Mouse (Mus musculus): Measurements from ENCODE around the gene Ppp1r13b. TPM values are rescaled to one million over a fixed set of nuclear protein-coding genes. Genes with fewer than 3 reads are reported as not detected.

Gene Ppp1r13b
- polyA plus RNA-seq, 1 experiment from 2014 or later: 29.1 TPM

GRCm38 (mm10) chr12:111794102-111794501, 113.8 kb downstream of the Ppp1r13b start:
- 0 out of 2 replicates have a peak, but pooled peaks have one; percentile 41 for ATAC-seq (replicated peaks; ENCODE audit: low FRiP score, low TSS enrichment, low read depth)
- DNase-seq (ENCODE audit: low spot score): no peak
- Histone ChIP-seq H3K36me3 (ENCODE audit: control insufficient read depth, insufficient read depth, low read length) (peaks cover 95% of the 10 kb centered on the region), H3K27ac (ENCODE audit: low read depth) (no peak overlapping the region), H3K4me2 (ENCODE audit: low read length) (no peak overlapping the region), H3K9me3 (ENCODE audit: control insufficient read depth, low read length) (no peaks in the 10 kb centered on the region), H3K27me3 (replicated peaks; ENCODE audit: control insufficient read depth, insufficient read depth, low read length) (no peaks in the 10 kb centered on the region), H3K4me3 (ENCODE audit: low read depth, low read length) (no peak overlapping the region), H3K9ac (ENCODE audit: low read length) (no peak overlapping the region), H3K4me1 (replicated peaks; ENCODE audit: control insufficient read depth, insufficient read depth, low read length) (no peaks in the 10 kb centered on the region)
- 72% methylated on average over 20 of the region's 22 CpGs for WGBS

GRCm38 (mm10) chr12:111791474-111792104, 116.3 kb downstream of the Ppp1r13b start:
- no peak overlapping the region for H3K9ac ChIP-seq (ENCODE audit: low read length)
- no peaks in the 10 kb centered on the region for H3K27me3 ChIP-seq (replicated peaks; ENCODE audit: control insufficient read depth, insufficient read depth, low read length)
- no peak for ATAC-seq (replicated peaks; ENCODE audit: low FRiP score, low TSS enrichment, low read depth)
- H3K27ac ChIP-seq (ENCODE audit: low read depth): no peak overlapping the region
- H3K4me2 ChIP-seq (ENCODE audit: low read length): no peak overlapping the region
- H3K4me3 ChIP-seq (ENCODE audit: low read depth, low read length): no peak overlapping the region
- H3K36me3 ChIP-seq (ENCODE audit: control insufficient read depth, insufficient read depth, low read length): peaks cover 98% of the 10 kb centered on the region
- no peaks in the 10 kb centered on the region for H3K9me3 ChIP-seq (ENCODE audit: control insufficient read depth, low read length)
- no peak for DNase-seq (ENCODE audit: low spot score)
- 91% methylated on average over 13 of the region's 13 CpGs for WGBS
- no peaks in the 10 kb centered on the region for H3K4me1 ChIP-seq (replicated peaks; ENCODE audit: control insufficient read depth, insufficient read depth, low read length)

- Histone ChIP-seq H3K9ac (ENCODE audit: low read length) (no peak overlapping the region), H3K4me2 (ENCODE audit: low read length) (no peak overlapping the region), H3K4me3 (ENCODE audit: low read depth, low read length) (no peak overlapping the region), H3K27ac (ENCODE audit: low read depth) (no peak overlapping the region), H3K9me3 (ENCODE audit: control insufficient read depth, low read length) (no peaks in the 10 kb centered on the region), H3K27me3 (replicated peaks; ENCODE audit: control insufficient read depth, insufficient read depth, low read length) (no peaks in the 10 kb centered on the region), H3K4me1 (replicated peaks; ENCODE audit: control insufficient read depth, insufficient read depth, low read length) (no peaks in the 10 kb centered on the region), H3K36me3 (ENCODE audit: control insufficient read depth, insufficient read depth, low read length) (peaks cover 98% of the 10 kb centered on the region)
- 0 out of 2 replicates have a peak, but pooled peaks have one; percentile 7 for ATAC-seq (replicated peaks; ENCODE audit: low FRiP score, low TSS enrichment, low read depth)
- no peak for DNase-seq (ENCODE audit: low spot score)
- WGBS: 87% methylated on average over 7 of the region's 7 CpGs
Observed at GRCm38 (mm10) chr12:111790631-111791030, 117.3 kb downstream of the Ppp1r13b start.

- no peaks in the 10 kb centered on the region for H3K4me1 ChIP-seq (replicated peaks; ENCODE audit: control insufficient read depth, insufficient read depth, low read length)
- no peak overlapping the region for H3K4me2 ChIP-seq (ENCODE audit: low read length)
- ATAC-seq (replicated peaks; ENCODE audit: low FRiP score, low TSS enrichment, low read depth) (0 out of 2 replicates have a peak, but pooled peaks have one; percentile 26), DNase-seq (ENCODE audit: low spot score) (no peak)
- no peak overlapping the region for H3K9ac ChIP-seq (ENCODE audit: low read length)
- H3K27me3 ChIP-seq (replicated peaks; ENCODE audit: control insufficient read depth, insufficient read depth, low read length): no peaks in the 10 kb centered on the region
- WGBS: 87% methylated on average over 5 of the region's 5 CpGs
- no peaks in the 10 kb centered on the region for H3K9me3 ChIP-seq (ENCODE audit: control insufficient read depth, low read length)
- H3K27ac ChIP-seq (ENCODE audit: low read depth): no peak overlapping the region
- H3K4me3 ChIP-seq (ENCODE audit: low read depth, low read length): no peak overlapping the region
- peaks cover 97% of the 10 kb centered on the region for H3K36me3 ChIP-seq (ENCODE audit: control insufficient read depth, insufficient read depth, low read length)
Observed at GRCm38 (mm10) chr12:111790090-111790489, 117.8 kb downstream of the Ppp1r13b start.

GRCm38 (mm10) chr12:111787015-111787414, 120.9 kb downstream of the Ppp1r13b start:
- no peaks in the 10 kb centered on the region for H3K27me3 ChIP-seq (replicated peaks; ENCODE audit: control insufficient read depth, insufficient read depth, low read length)
- no peaks in the 10 kb centered on the region for H3K9me3 ChIP-seq (ENCODE audit: control insufficient read depth, low read length)
- H3K27ac ChIP-seq (ENCODE audit: low read depth): no peak overlapping the region
- H3K36me3 ChIP-seq (ENCODE audit: control insufficient read depth, insufficient read depth, low read length): peaks cover 91% of the 10 kb centered on the region
- no peak overlapping the region for H3K9ac ChIP-seq (ENCODE audit: low read length)
- DNase-seq (ENCODE audit: low spot score) (no peak), ATAC-seq (replicated peaks; ENCODE audit: low FRiP score, low TSS enrichment, low read depth) (no peak)
- no peaks in the 10 kb centered on the region for H3K4me1 ChIP-seq (replicated peaks; ENCODE audit: control insufficient read depth, insufficient read depth, low read length)
- H3K4me2 ChIP-seq (ENCODE audit: low read length): no peak overlapping the region
- WGBS: 86% methylated on average over 6 of the region's 6 CpGs
- H3K4me3 ChIP-seq (ENCODE audit: low read depth, low read length): no peak overlapping the region

GRCm38 (mm10) chr12:111785174-111785573, 122.7 kb downstream of the Ppp1r13b start:
- Histone ChIP-seq H3K4me1 (replicated peaks; ENCODE audit: control insufficient read depth, insufficient read depth, low read length) (no peaks in the 10 kb centered on the region), H3K36me3 (ENCODE audit: control insufficient read depth, insufficient read depth, low read length) (peaks cover 90% of the 10 kb centered on the region), H3K9ac (ENCODE audit: low read length) (no peak overlapping the region), H3K27me3 (replicated peaks; ENCODE audit: control insufficient read depth, insufficient read depth, low read length) (no peaks in the 10 kb centered on the region), H3K4me3 (ENCODE audit: low read depth, low read length) (no peak overlapping the region), H3K27ac (ENCODE audit: low read depth) (no peak overlapping the region), H3K4me2 (ENCODE audit: low read length) (no peak overlapping the region), H3K9me3 (ENCODE audit: control insufficient read depth, low read length) (no peaks in the 10 kb centered on the region)
- ATAC-seq (replicated peaks; ENCODE audit: low FRiP score, low TSS enrichment, low read depth) (no peak), DNase-seq (ENCODE audit: low spot score) (no peak)
- 61% methylated on average over 15 of the region's 15 CpGs for WGBS

GRCm38 (mm10) chr12:111779544-111779943, 128.4 kb downstream of the Ppp1r13b start:
- H3K9me3 ChIP-seq (ENCODE audit: control insufficient read depth, low read length): 0 out of 2 replicates have a peak, but pooled peaks cover 5% of the 10 kb centered on the region
- DNase-seq (ENCODE audit: low spot score) (no peak), ATAC-seq (replicated peaks; ENCODE audit: low FRiP score, low TSS enrichment, low read depth) (no peak)
- H3K4me3 ChIP-seq (ENCODE audit: low read depth, low read length): no peak overlapping the region
- 100% methylated on average over 1 of the region's 1 CpGs for WGBS
- no peak overlapping the region for H3K9ac ChIP-seq (ENCODE audit: low read length)
- H3K27ac ChIP-seq (ENCODE audit: low read depth): no peak overlapping the region
- H3K4me2 ChIP-seq (ENCODE audit: low read length): no peak overlapping the region
- no peaks in the 10 kb centered on the region for H3K4me1 ChIP-seq (replicated peaks; ENCODE audit: control insufficient read depth, insufficient read depth, low read length)
- H3K27me3 ChIP-seq (replicated peaks; ENCODE audit: control insufficient read depth, insufficient read depth, low read length): no peaks in the 10 kb centered on the region
- H3K36me3 ChIP-seq (ENCODE audit: control insufficient read depth, insufficient read depth, low read length): peaks cover 93% of the 10 kb centered on the region

All from intestine, embryonic 14.5 days (tissue).